Mouse (Mus musculus): ENCODE results near the gene Tnrc6c.

DNA sequence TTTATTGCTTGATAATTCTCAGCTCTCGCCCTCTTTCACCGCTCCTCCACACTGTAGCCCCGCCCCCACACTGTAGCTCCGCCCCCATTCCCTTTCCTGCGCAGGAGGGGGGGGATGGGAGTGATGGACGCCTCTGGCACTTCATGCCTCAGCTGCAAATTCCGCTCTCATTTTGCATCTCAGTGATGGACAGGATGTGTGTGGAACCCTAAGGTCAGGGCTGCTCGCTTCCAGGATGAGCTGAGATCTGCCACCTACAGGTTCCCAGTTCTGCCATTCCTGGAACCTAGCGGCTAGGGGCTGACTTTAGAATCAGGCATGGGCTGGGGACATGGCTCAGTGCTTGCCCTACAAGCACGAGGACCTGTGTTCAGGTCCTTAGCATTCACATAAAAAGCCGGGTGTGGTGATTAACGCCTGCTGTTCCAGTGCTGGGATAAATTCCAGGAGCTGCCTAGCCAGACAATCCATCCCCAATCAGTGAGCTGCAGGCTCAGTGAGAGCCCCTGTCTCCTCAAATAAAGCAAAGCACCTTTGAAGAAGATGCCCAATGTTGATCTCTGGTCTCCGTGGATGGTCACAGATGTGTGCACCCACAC is 47.4 kb upstream of the Tnrc6c start:
- TF ChIP-seq FLI1 (IDR thresholded peaks at IDR 0.05; ENCODE audit: low read length) (no peak), GATA1 (IDR thresholded peaks at IDR 0.05; ENCODE audit: borderline replicate concordance, low read length) (no peak)
